Mouse (Mus musculus) megakaryocyte, embryonic 14.5 days (primary cell): ENCODE results near the gene Parp11. TPM values are rescaled to one million over a fixed set of nuclear protein-coding genes. Genes with fewer than 3 reads are reported as not detected.

ENCODE experiments used
- H3K27me3 ChIP-seq: replicated peaks from 2 replicates; pipeline ENCODE3; 2012; ENCODE audit warnings: inconsistent platforms
- H3K36me3 ChIP-seq: replicated peaks from 2 replicates; pipeline ENCODE3; 2012; ENCODE audit warnings: low read length, inconsistent platforms, mixed read lengths
- H3K4me1 ChIP-seq: 2 replicates; pipeline ENCODE4 v1.6.1; 2012; ENCODE audit warnings: inconsistent platforms
- H3K4me3 ChIP-seq: replicated peaks from 2 replicates; pipeline ENCODE3; 2012; ENCODE audit warnings: moderate library complexity, mild to moderate bottlenecking, inconsistent platforms
- H3K9me3 ChIP-seq: 2 replicates; pipeline ENCODE4 v1.6.1; 2012; ENCODE audit warnings: inconsistent platforms
- FLI1 ChIP-seq: IDR thresholded peaks from 2 replicates; pipeline ENCODE4 v1.6.1; 2012; ENCODE audit warnings: low read length, inconsistent platforms, mixed read lengths
- GATA1 ChIP-seq: IDR thresholded peaks from 3 replicates; pipeline ENCODE4 v1.6.1; 2012; ENCODE audit warnings: mixed read lengths, low read length, inconsistent platforms, borderline replicate concordance
- polyA plus RNA-seq: library from polyadenylated mRNA; stranded (reverse); fragments of >175 nt; gene quantifications from 2 replicates; pipeline ENCODE4 v1.2.3, GENCODE M21; 2012; ENCODE audit warnings: low replicate concordance; ENCODE audit not compliant: insufficient read depth

The Parp11 gene
- polyA plus RNA-seq, 1 experiment: 2.5 TPM

DNA sequence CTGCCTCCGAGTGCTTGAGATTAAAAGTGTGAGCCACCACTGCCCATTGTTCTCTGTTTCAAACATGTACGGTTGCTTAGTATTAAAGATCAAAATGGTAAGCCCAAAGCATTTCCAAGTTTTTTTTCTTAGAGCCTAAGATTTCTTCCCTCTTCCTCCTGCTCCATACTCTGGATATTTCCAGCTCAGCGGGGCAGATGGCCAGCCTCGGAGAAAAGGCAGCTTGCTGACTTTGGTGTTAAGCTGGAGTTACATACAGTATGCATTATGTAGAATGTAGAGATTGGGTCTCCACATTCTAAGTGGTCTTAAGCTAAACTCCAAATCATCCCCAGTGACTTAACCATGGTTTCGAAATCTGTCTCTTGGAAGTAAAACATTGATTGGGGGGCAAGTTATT is 21.5 kb upstream of the Parp11 start:
- Histone ChIP-seq H3K36me3 (no peaks in the 10 kb centered on the region), H3K4me1 (no peaks in the 10 kb centered on the region), H3K4me3 (no peak overlapping the region), H3K27me3 (peaks cover 42% of the 10 kb centered on the region), H3K9me3 (no peaks in the 10 kb centered on the region)
- no peak for TF ChIP-seq GATA1
- no peak for TF ChIP-seq FLI1

GRCm38 (mm10) chr6:127430716-127431115 is 15.9 kb upstream of the Parp11 start:
- H3K4me1 ChIP-seq: no peaks in the 10 kb centered on the region
- TF ChIP-seq GATA1 (no peak), FLI1 (no peak)

DNA sequence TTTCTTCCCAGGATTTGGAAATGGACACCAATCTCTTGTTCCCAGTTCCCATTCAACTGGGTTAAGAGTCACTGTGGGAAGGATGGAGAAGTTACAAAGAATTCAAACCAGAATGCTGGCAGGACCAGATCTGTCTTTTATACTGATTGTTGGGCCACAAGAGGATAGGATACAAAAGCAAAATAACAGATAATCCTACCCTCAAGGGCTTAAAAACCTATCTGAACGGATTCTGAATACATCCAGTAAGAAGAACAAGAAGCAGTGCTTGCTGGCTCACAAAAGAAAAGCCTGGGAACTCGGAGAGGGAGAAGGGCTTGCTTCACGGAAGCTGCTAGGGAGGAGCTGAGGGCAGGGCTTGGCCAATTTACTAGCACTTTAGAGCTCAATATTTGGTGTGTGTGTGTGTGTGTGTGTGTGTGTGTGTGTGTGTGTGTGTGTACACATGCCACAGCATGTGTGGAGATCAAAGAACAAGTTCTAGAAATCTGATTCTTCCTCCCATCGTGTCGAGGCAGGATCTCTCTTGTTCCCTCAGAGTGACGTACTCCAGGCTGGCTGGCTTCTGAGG is 15.4 kb upstream of the Parp11 start:
- TF ChIP-seq GATA1 (no peak), FLI1 (no peak)
- H3K4me1 ChIP-seq: no peaks in the 10 kb centered on the region
- no peaks in the 10 kb centered on the region for H3K36me3 ChIP-seq
- H3K27me3 ChIP-seq: peaks cover 36% of the 10 kb centered on the region
- H3K4me3 ChIP-seq: no peak overlapping the region
- no peaks in the 10 kb centered on the region for H3K9me3 ChIP-seq

More at GRCm38 (mm10) chr6:127430716-127431115, 15.9 kb upstream of the Parp11 start:
- Histone ChIP-seq H3K36me3 (no peaks in the 10 kb centered on the region), H3K27me3 (peaks cover 36% of the 10 kb centered on the region), H3K9me3 (no peaks in the 10 kb centered on the region), H3K4me3 (no peak overlapping the region)

- no peaks in the 10 kb centered on the region; the same call in 1 of the 2 replicates for H3K4me1 ChIP-seq
- no peak for TF ChIP-seq FLI1
- H3K9me3 ChIP-seq: 0 out of 2 replicates have a peak, but pooled peaks cover 4% of the 10 kb centered on the region
- peaks cover 23% of the 10 kb centered on the region for H3K27me3 ChIP-seq
- H3K36me3 ChIP-seq: no peaks in the 10 kb centered on the region
- H3K4me3 ChIP-seq: no peak overlapping the region
Observed at GRCm38 (mm10) chr6:127433886-127434647, 12.6 kb upstream of the Parp11 start.

- TF ChIP-seq FLI1: no peak
- no peak for TF ChIP-seq GATA1
- Histone ChIP-seq H3K4me1 (peaks cover 4% of the 10 kb centered on the region; the same call in 1 of the 2 replicates), H3K4me3 (no peak overlapping the region), H3K36me3 (no peaks in the 10 kb centered on the region), H3K9me3 (0 out of 2 replicates have a peak, but pooled peaks cover 4% of the 10 kb centered on the region), H3K27me3 (peaks cover 25% of the 10 kb centered on the region)
Observed at GRCm38 (mm10) chr6:127434648-127434984, 12.0 kb upstream of the Parp11 start.

- Histone ChIP-seq H3K4me1 (peaks cover 4% of the 10 kb centered on the region; the same call in 1 of the 2 replicates), H3K4me3 (no peak overlapping the region), H3K36me3 (no peaks in the 10 kb centered on the region), H3K9me3 (0 out of 2 replicates have a peak, but pooled peaks cover 4% of the 10 kb centered on the region), H3K27me3 (peaks cover 23% of the 10 kb centered on the region)
- TF ChIP-seq FLI1 (no peak), GATA1 (no peak)
Observed at GRCm38 (mm10) chr6:127439063-127439462, 7.6 kb upstream of the Parp11 start.

DNA sequence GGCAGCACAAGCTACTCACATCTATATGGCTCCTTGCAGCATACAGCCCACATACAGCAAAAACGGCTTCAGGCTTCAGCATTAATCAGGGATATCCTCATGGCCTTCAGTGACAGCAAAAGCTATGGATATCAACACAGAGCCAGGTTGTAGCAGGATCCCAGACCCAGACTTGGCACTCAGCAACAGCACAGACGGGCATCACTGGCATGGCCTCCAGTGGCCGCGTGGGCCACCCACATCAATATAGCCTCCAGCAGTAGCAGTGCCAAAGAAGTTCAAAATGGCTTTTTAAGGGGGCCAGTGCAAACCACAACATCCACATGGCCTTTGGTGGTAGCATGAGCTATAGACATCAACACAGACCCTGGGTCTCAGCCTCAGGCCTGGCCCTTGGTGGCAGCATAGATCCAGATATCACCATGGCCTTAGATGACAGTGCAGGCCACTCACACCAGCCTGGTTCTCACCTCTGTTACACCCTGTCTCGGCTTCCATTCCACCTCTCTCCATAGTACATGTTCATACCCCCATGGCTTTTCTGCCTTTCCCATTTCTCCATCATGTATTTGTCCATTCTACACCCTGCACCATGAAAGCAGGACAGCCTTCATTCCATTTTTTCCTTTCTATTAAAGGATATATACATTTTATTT is 7.0 kb upstream of the Parp11 start:
- no peak overlapping the region for H3K4me3 ChIP-seq

GRCm38 (mm10) chr6:127440416-127441104 is 6.1 kb upstream of the Parp11 start:
- Histone ChIP-seq H3K4me3 (no peak overlapping the region), H3K27me3 (peaks cover 20% of the 10 kb centered on the region), H3K9me3 (0 out of 2 replicates have a peak, but pooled peaks cover 4% of the 10 kb centered on the region), H3K4me1 (peaks cover 4% of the 10 kb centered on the region), H3K36me3 (no peaks in the 10 kb centered on the region)
- no peak for TF ChIP-seq FLI1
- TF ChIP-seq GATA1: no peak

More for the DNA sequence above, 7.0 kb upstream of the Parp11 start:
- no peak for TF ChIP-seq GATA1
- no peak for TF ChIP-seq FLI1
- Histone ChIP-seq H3K27me3 (peaks cover 20% of the 10 kb centered on the region), H3K36me3 (no peaks in the 10 kb centered on the region), H3K4me1 (peaks cover 4% of the 10 kb centered on the region), H3K9me3 (0 out of 2 replicates have a peak, but pooled peaks cover 4% of the 10 kb centered on the region)

- TF ChIP-seq GATA1 (no peak), FLI1 (no peak)
Observed at GRCm38 (mm10) chr6:127442584-127442983, 4.1 kb upstream of the Parp11 start.

GRCm38 (mm10) chr6:127443910-127444309 is 2.7 kb upstream of the Parp11 start:
- no peaks in the 10 kb centered on the region for H3K9me3 ChIP-seq
- peaks cover 21% of the 10 kb centered on the region for H3K27me3 ChIP-seq
- H3K4me1 ChIP-seq: peaks cover 17% of the 10 kb centered on the region
- no peaks in the 10 kb centered on the region for H3K36me3 ChIP-seq
- no peak overlapping the region for H3K4me3 ChIP-seq
- TF ChIP-seq FLI1 (no peak), GATA1 (no peak)

More at GRCm38 (mm10) chr6:127442584-127442983, 4.1 kb upstream of the Parp11 start:
- H3K27me3 ChIP-seq: peaks cover 17% of the 10 kb centered on the region
- peaks cover 17% of the 10 kb centered on the region for H3K4me1 ChIP-seq
- 0 out of 2 replicates have a peak, but pooled peaks cover under 1% of the 10 kb centered on the region for H3K9me3 ChIP-seq
- no peaks in the 10 kb centered on the region for H3K36me3 ChIP-seq
- no peak overlapping the region for H3K4me3 ChIP-seq
